Mouse (Mus musculus): Measurements from ENCODE around the gene Cxcr4.

- no peak for TF ChIP-seq POLR2A (IDR thresholded peaks at IDR 0.05; ENCODE audit: low read depth, low read length)
- no peak for TF ChIP-seq ZMIZ1 (IDR thresholded peaks at IDR 0.05; ENCODE audit: low read depth, low read length)
- TF ChIP-seq ELF1 (IDR thresholded peaks at IDR 0.05; ENCODE audit: low read depth, low read length) = no peak
- no peak for TF ChIP-seq EP300 (IDR thresholded peaks at IDR 0.05; ENCODE audit: low read length)
- no peak for TF ChIP-seq MEF2A (IDR thresholded peaks at IDR 0.05; ENCODE audit: borderline replicate concordance, low read depth, low read length)
- TF ChIP-seq GABPA (IDR thresholded peaks at IDR 0.05; ENCODE audit: insufficient replicate concordance, low read depth, low read length) = no peak
- 0 out of 4 replicates have a peak, but pooled peaks of 1 of the 2 experiments have one; percentile 1 for TF ChIP-seq CTCF (conservative IDR thresholded peaks at IDR 0.05 in 1 of 2, IDR thresholded peaks at IDR 0.05 in 1 of 2; ENCODE audit: low read depth in 2 of 2, low read length in 2 of 2)
- no peak for TF ChIP-seq ZNF384 (IDR thresholded peaks at IDR 0.05; ENCODE audit: low read depth, low read length)
- TF ChIP-seq JUND (conservative IDR thresholded peaks at IDR 0.05; ENCODE audit: low read depth, low read length) = no peak
Observed at GRCm38 (mm10) chr1:128551743-128552397, 40.2 kb downstream of the Cxcr4 start.
